Mouse (Mus musculus) G1E (cell line): ENCODE measurements around the gene Cysrt1.

Experiments used
- CTCF ChIP-seq: IDR thresholded peaks from 2 replicates; pipeline ENCODE4 v1.5.1; 2012; ENCODE audit warnings: low read depth, low read length, inconsistent platforms, mixed read lengths
- GATA1 ChIP-seq: IDR thresholded peaks from 2 replicates; pipeline ENCODE4 v1.6.1; 2012; ENCODE audit warnings: borderline replicate concordance, low read length, inconsistent platforms, mixed read lengths
- GATA2 ChIP-seq: IDR thresholded peaks from 2 replicates; pipeline ENCODE4 v1.6.1; 2012; ENCODE audit warnings: low read depth, low read length, inconsistent platforms, borderline replicate concordance
- POLR2AphosphoS5 ChIP-seq: IDR thresholded peaks from 2 replicates; pipeline ENCODE4 v1.6.1; 2012; ENCODE audit warnings: low read depth, low read length, inconsistent platforms; ENCODE audit not compliant: insufficient replicate concordance
- TAL1 ChIP-seq: conservative IDR thresholded peaks from 2 replicates; pipeline ENCODE4 v1.6.1; 2012; ENCODE audit warnings: low read depth, low read length, inconsistent platforms, mixed read lengths

DNA sequence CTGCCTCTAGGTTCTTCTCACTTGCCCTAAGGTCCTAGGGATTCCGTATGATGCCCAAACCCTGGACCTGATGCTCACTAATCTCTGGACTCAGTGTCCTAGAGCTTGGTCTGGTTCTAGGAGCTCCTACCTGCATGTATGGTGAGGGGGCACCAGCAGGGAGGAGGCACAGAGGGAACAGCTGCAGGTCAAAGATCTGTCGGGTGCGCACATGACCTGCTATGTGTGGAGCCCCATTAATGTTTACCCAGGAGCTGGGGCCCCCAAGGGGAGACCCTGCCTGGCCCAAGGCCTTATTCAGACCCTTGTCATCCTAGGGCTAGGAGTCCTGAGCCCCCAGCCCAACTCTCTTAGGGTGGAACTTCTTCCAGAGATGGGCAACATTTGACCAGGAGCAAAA, 8.2 kb downstream of the Cysrt1 start, which contains the start of gene Slc34a3:
- TF ChIP-seq CTCF (no peak), GATA1 (no peak), TAL1 (no peak), GATA2 (no peak), POLR2AphosphoS5 (no peak)
